Comparison of ENCODE assay signal across 8 mouse cellular contexts in the genomic region with DNA sequence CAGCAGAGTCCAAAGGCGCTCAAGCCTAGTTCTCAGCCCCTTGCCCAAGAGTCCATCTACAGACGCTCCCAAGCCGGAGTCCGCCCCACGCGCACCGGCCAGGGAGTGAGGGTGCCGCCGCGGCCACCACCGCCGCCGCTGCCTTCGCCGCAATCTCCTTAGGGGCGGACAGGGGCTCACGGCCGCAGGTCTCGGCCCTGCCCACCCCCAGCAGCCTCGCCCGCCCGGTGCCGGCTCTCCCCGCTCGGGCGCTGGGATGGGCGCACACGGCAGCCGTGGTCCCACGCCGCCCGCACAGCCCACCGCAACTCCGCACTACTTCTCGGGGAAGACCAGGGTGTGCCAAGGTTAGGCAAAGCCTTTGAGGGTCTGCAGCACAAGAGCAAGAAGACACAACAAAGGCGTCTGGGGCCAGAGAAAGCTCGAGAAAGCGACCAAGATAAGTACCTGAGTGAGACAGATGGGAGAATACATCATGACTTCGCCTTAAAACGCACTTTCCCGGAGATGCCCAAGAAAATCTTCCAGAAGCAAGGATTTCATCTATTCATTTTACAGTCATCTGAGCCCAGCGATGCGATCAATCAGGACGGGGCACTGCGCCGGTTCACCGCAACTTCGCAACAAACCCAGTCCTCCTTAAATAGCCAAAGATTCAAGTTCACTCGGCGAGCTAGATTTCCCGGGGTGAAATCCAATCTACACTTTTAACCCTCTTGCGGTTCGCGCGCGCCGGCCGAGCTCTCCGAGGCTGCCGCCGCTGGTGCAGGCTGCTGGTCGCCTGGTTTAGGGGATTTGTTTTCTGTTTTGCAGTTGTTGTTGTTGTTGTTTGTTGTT.
DNase-seq lines count a peak whose midpoint lies in the region; ATAC-seq lines count a peak whose summit lies in the region.

No protein-coding gene starts in this region.

- peaks cover 73% of the 10 kb centered on the region for H3K27me3 ChIP-seq in erythroblast, embryonic 14.5 days (ENCODE audit: control insufficient read depth)
- no peaks in the 10 kb centered on the region for H3K27me3 ChIP-seq in embryonic facial prominence, embryonic 14.5 days (replicated peaks; ENCODE audit: control insufficient read depth, insufficient read depth, low read length)

- peak overlapping the region; percentile 57 for H3K4me3 ChIP-seq in erythroblast, embryonic 14.5 days (replicated peaks)
- peak overlapping the region; percentile 88 for H3K4me3 ChIP-seq in embryonic facial prominence, embryonic 14.5 days (ENCODE audit: low read depth, low read length)

- peak overlapping the region; percentile 100 for H3K9ac ChIP-seq in embryonic facial prominence, embryonic 14.5 days (ENCODE audit: low read depth, low read length)

- no peaks in the 10 kb centered on the region for H3K36me3 ChIP-seq in erythroblast, embryonic 14.5 days (ENCODE audit: control insufficient read depth)
- no peaks in the 10 kb centered on the region for H3K36me3 ChIP-seq in embryonic facial prominence, embryonic 14.5 days (ENCODE audit: control insufficient read depth, insufficient read depth, low read length)

- no peaks in the 10 kb centered on the region for H3K4me1 ChIP-seq in erythroblast, embryonic 14.5 days (ENCODE audit: control insufficient read depth)
- H3K4me1 ChIP-seq in embryonic facial prominence, embryonic 14.5 days (ENCODE audit: control insufficient read depth, insufficient read depth, low read length) = peaks cover 32% of the 10 kb centered on the region

- H3K4me2 ChIP-seq in embryonic facial prominence, embryonic 14.5 days (ENCODE audit: low read depth, low read length) = peak overlapping the region; percentile 89

- peak overlapping the region; percentile 100 for H3K27ac ChIP-seq in embryonic facial prominence, embryonic 14.5 days (replicated peaks; ENCODE audit: low read depth, low read length)

- no peak for ATAC-seq in erythroblast, adult 5-6 weeks (replicated peaks; ENCODE audit: low FRiP score, poor library complexity, severe bottlenecking)
- ATAC-seq in embryonic facial prominence, embryonic 14.5 days (ENCODE audit: low read depth) = no peak

- DNase-seq in R1 (ENCODE audit: low read depth, low spot score) = peak; percentile 67
- DNase-seq in embryonic facial prominence, embryonic 14.5 days (ENCODE audit: low spot score) = no peak
- peak; percentile 56 to 62 for DNase-seq in heart, postnatal 14 days
- peak; percentile 67 to 76 for DNase-seq in kidney, postnatal 4 days
- peak; percentile 83 for DNase-seq in neural tube, embryonic 10.5 days (ENCODE audit: extremely low spot score, low spot score)
- no peak for DNase-seq in thymus, postnatal 36 days

- intact Hi-C loops in heart, postnatal 14 days (cut with DNase I) = loop anchor here (2.0 to 5.0 kb wide), 4 partner anchors 34 to 437 kb away; no protein-coding TSS in a partner anchor

- no peaks in the 10 kb centered on the region for H3K9me3 ChIP-seq in erythroblast, embryonic 14.5 days (ENCODE audit: control insufficient read depth, low read length)
- H3K9me3 ChIP-seq in embryonic facial prominence, embryonic 14.5 days (ENCODE audit: control insufficient read depth, low read length) = no peaks in the 10 kb centered on the region

- under 1% methylated on average over 49 of the region's 62 CpGs for WGBS in embryonic facial prominence, embryonic 14.5 days

Comparison
In these comparisons a context has a peak if more than half of its experiments do, and no peak if none do; other contexts are left out.
1. DNase-seq: peak in R1 (single experiment), heart, postnatal 14 days (2 of 2), kidney, postnatal 4 days (2 of 2) and neural tube, embryonic 10.5 days (single experiment); none in embryonic facial prominence, embryonic 14.5 days (single experiment) and thymus, postnatal 36 days (0 of 2).